Mouse (Mus musculus) Muller cell, postnatal 12 days (primary cell): ENCODE data around the gene Cd24a.

Experiments used
- DNase-seq: peaks from one replicate; pipeline ENCODE4 v3.0.0-alpha.2; 2015; ENCODE audit errors: inconsistent ontology term

Gene Cd24a

DNA sequence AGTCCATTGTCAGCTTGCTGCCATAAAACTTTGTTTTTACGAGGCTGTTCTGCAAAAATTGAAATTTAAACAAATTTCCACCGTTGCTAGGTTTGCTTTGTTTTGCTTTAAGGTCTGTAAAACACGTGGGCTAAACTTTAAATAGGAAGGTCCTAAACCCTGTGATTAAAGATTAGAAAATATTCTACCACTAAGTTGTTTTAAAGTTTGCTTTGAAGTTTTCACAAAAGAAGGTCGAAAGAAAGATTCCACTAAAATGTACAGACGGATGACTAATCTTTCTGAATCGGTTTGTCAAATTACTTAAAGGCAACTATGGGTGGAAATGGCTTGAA is at the start of gene Cd24a:
Gene Cd24a, plus strand, starts transcription at position 288 of the 335 bp plus-strand sequence.
- DNase-seq, result no peak

GRCm38 (mm10) chr10:43534382-43534781 is 43.7 kb upstream of the Cd24a start:
- DNase-seq, result no peak

- DNase-seq, result peak; percentile 17
Observed at GRCm38 (mm10) chr10:43537652-43538051, 40.4 kb upstream of the Cd24a start.

DNA sequence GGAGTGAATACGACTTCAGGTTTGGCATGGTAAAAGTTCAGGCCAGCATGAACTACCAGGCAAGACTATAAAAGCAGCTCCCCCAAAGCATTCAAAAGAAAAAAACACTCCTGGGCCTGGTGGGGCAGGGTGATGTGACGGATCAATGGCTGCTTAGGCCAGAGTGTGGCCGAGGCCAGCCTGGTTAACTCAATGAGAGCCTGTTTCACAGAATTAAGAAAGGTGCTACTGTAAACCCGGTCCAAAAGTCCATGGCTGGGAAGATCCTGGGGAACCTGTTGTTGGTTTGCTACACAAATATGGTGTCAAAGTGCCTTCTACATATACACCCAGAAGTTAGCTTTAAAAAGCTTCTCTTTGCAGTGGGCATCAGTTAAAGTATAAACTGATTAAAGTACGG is 39.3 kb upstream of the Cd24a start:
- DNase-seq, result no peak

GRCm38 (mm10) chr10:43539746-43540310 is 38.3 kb upstream of the Cd24a start:
- peak; percentile 12 for DNase-seq

DNA sequence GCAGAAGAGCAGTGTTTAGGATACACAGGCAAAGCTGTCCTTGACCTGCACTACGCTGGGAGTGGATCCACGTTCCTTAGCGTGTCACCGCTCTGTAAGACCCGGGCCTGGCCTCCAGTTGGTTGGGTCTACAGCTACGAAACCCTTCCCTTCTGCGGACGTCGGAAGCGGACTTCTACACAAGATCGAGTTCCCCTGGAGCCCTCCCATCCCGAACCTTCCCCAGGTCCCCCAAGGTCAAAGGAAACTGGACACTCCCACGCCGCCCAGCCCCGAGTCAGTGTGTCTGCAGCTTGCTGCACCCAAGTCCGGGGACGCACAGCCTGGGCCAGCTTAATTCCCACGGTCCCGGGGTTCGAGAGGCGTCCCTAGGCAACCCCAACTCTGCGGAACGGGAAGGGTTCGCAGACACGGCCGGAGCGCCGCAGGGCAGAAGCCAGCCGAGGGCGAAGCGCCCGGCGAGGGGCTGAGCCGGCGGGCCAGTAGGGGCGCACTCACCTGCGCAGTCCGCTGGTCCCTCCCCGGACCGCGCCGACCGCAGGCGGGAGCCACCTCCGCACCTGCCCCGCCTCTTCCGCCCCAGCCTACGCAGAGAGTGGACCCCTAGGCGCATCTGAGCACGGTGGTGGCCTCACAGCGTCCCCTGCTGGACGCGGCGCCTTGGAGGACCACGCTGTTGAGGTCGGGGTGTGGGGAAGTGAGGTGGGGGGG is 37.5 kb upstream of the Cd24a start, which contains the start of gene 1700021F05Rik:
Gene 1700021F05Rik, minus strand, starts transcription at position 553 of the 711 bp plus-strand sequence.
- DNase-seq, result peak; percentile 97

- no peak for DNase-seq
Observed at GRCm38 (mm10) chr10:43541153-43541544, 36.9 kb upstream of the Cd24a start.

DNA sequence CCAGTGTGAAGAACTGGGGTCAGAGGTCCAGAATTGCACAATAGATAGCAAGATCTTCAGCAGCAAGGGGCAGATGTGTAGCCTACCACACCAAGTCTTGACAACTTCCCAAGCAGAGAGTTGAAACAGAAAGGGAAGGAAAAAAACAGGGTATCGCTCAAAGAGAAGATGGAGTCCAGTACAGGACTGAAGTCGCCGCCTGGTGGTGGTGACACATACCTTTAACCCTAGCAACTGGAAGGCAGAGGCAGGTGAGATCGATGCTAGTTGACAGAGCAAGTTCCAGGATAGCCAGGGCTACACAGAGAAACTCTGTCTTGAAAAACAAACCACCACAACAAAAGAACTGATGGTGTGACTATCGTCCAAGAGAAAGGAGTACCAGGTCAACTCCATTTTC is 28.7 kb upstream of the Cd24a start:
- DNase-seq, result no peak

- DNase-seq, result no peak
Observed at GRCm38 (mm10) chr10:43550923-43551322, 27.2 kb upstream of the Cd24a start.

DNA sequence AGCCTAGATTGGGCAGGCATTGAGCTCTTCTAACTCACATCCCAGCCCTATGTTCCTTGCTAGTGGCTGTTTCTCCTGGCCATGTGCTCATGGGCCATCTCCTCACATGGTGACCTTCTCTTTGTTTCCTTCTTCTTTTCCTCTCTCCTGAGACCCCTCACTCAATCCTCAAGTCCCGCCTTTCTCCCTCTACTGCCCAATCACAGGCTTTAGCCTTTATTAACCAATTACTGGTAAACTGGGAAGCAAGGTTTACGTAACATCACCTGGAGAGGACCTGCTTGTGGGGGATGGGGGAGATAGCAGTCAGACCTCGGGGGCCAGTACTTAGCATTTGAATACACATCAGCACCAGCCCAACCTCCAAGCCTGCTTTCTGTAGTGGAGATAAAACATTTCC is 26.7 kb upstream of the Cd24a start:
- DNase-seq, result no peak

DNA sequence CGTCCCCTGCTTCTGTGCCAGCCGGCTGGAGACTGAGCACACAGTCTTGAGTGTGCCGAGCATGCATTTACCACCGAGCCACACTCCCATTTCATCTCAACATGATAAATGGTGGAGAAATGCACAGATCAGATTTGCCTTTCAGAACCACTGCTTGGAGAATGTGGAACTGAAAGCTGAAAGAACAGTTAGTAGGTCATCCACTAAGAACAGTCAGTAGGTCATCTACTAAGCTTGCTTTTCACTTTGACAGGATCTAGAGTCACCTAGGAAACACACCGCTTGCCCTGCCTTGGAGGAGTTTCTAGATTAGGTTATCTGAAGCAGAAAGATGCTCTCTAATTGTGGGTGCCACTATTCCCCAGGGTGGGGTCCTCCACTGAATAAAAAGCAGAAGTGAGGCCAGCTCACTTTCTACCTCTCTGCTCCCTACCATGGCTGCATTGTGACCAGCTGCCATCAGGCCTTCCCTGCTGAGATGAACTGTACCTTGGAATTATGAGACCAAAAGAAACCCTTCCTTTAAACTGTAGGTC is 20.4 kb upstream of the Cd24a start:
- no peak for DNase-seq

DNA sequence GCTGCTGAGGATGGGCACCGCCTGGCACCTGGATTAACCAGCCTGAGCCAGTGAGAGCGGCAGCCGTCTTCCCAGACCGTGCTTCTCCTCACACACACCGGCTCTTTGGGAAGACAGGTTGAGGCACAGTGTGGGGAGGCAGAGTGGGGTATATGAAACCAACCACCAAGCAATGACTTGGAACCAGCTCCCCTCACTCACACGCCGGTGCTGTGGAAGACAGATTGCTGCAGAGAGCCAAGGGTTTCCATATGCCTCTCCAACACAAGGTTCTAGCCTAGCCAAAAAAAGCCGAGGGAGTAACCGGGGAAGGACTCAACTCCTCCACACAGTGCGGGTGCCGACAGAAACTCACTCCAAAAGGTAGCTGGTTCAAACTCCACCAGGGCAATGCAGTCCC is 18.8 kb upstream of the Cd24a start:
- no peak for DNase-seq

GRCm38 (mm10) chr10:43560765-43561164 is 17.3 kb upstream of the Cd24a start:
- DNase-seq, result no peak

DNA sequence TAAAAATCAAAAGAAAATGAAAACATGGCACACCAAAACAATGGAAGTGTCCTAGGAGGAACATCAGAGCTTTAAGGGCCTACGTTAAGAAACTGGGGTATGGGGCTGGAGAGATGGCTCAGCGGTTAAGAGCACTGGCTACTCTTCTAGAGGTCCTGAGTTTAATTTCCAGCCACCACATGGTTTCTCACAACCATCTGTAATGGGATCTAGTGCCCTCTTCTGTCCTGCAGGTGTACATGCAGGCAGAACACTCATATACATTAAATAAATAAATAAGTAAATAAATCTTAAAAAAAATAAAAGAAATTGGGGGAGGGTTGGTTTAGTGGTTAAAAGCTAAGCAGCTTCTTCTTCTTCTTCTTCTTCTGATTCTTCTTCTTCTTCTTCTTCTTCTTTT is 16.8 kb upstream of the Cd24a start:
- DNase-seq, result no peak

- no peak for DNase-seq
Observed at GRCm38 (mm10) chr10:43574352-43574751, 3.7 kb upstream of the Cd24a start.

DNA sequence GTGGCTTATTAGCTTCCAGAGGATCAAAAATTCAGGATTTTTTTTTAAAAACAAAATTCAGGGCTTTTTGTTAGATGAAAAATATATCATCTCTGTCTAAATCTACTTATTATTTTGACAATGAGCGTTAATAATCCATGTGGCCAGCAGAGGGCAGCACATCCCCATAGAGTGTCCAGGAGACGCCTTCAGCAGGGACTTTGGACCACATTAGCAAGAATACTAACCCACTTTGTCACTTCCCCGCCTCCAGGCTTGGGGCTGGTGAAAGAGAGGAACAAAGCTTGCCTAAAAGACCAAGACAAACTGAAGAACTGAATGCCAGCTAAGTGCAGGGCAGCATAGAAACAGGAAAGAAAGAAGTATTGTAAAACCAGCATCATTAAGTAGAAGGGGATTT is 3.1 kb upstream of the Cd24a start:
- peak; percentile 79 for DNase-seq

DNA sequence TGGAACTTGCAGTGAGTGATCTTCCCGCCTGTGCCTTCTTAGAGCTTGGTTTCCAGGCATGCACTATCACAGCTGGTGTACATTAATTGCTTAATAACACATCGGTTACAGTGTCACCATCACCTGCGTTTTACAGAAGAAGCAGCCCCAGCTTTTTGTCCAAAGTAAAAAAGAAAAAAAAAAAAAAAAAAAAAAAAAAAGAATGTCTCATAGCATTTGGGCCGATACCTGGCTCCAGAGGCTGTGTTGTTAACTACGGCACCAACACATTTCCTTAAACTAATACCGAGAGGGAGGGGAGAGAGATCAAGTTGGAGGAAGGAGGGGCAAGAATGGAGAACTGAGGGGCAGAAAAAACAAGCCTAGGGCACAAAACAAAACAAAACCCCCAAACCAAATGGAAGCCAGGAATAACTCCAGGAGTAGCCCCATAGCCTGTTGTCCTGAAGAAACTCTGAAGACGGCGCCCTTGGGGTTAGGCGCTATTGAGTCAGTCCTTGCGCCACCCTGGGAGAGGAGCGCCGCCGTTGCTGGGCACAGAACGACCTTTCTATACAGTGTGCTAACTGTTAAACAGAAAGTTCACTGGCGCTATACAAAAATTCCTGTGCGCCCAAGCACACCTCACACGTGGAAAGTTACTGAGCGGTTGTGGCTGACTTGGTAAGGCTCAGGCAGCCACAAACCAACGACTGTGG is 636 bp upstream of the Cd24a start:
- peak; percentile 20 for DNase-seq

GRCm38 (mm10) chr10:43578366-43578753 is 276 bp downstream of the Cd24a start:
- DNase-seq, result peak; percentile 78

- DNase-seq, result peak; percentile 75
Observed at GRCm38 (mm10) chr10:43578754-43579380, 783 bp downstream of the Cd24a start.

DNA sequence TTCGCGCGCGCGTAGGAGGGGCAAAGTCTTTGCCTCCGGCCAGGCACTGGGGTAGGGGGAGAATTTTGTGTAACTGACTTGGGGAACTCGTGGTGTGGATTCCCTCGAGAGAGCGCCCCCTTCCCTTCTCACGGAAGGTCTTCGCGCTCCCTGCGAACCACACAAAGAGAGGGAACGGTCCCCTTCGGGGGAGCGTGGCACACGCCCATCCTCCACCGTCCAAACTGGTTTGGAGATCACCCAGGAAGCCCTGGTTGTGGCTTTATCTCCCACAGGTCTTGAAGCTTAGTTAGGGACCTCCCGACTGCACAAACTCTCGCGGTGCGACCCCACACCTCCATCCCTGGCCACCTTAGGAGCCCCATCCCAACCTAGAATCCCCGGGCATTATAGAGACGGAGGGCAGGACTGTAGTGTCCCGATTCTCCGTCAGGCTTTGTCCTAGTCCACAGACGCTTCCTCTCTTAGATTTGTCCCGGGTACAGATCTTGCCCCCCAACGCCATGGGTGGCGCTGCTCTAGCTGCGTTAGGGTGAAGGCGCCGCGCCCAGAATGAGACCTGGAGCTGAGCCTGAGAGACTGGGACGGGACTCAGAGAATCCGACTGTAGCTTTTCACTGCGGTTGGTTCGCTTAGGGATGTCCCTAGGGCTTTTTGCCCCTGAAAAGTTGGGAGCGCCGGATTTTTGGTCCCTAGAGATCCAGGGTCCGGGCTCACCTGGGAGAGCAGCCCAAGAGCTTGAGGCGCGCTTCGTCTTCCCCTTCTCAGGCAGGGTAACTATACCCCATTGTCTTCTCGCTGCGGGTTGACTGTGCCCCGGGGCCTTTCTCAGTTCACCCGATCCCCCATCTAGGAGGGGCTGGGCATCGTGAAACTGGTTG is 1.5 kb downstream of the Cd24a start:
- DNase-seq, result peak; percentile 43

DNA sequence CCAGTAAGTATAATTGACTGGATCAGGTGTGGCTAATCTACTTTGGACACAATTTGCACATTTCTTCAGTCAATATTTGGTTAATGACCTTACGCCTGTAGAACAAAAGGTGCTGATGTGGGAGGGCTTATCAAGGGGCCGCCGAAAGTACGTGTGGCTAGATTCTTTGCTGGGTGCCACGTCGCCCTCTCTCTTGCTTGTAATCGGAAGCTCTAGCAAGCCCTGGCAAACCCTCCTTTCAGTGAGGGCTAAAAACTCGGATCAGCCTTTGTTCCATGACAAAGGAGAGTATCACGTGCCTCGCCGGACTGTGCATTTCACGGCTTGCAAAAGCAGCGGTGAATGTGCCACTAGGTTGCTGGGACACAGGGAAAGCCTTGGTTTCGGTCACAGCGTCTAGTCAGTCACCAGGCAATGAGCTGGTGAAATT is 2.6 kb downstream of the Cd24a start:
- DNase-seq, result peak; percentile 40
